ENCODE assay signal across 8 mouse cellular contexts in the genomic region with DNA sequence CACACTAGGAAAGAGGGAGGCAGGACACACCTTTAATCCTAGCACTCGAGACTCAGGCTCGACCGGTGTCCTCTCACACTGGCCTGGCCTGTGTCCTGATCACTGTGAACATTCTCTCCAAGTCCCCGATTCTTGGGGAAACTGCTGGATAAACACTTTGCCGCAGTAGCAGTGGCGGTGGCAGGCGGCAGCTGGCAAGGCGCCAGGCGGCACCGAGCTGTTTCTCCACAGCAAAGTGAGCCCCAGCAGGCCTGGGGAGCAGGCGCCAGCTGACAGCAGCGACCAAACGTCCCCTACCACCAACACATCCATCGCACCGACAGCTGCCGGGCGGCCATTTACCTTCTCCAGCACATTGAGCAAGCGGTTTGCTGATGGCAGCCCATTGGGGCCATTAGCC. TPM values are rescaled to one million over a fixed set of nuclear protein-coding genes. Genes with fewer than 3 reads are reported as not detected.
DNase-seq lines count a peak whose midpoint lies in the region; ATAC-seq and TF ChIP-seq lines count a peak whose summit lies in the region.
"Had no signal": no experiment of that assay in that cellular context is flagged by ENCODE, and none has a peak within 500 bp of the region (broad histone marks: within the 10 kb centered on the region; RNA-seq: fewer than 3 reads in every experiment).

No protein-coding gene starts in this region.

- no peak overlapping the region for H3K4me3 ChIP-seq in limb, embryonic 15.5 days
- H3K4me3 ChIP-seq in olfactory bulb, adult 2 months (ENCODE audit: insufficient read depth, low read depth, low read length) = no peak overlapping the region
- H3K4me3 ChIP-seq: liver, embryonic 13.5 days had no signal

- TF ChIP-seq CTCF in olfactory bulb, adult 2 months (IDR thresholded peaks at IDR 0.05; ENCODE audit: insufficient read depth, low read depth, low read length) = no peak

- peak; percentile 79 for DNase-seq in adrenal gland, postnatal 25 days
- peak; percentile 74 to 77 for DNase-seq in cerebellum, postnatal 14 days
- DNase-seq in heart, adult 8-10 months (ENCODE audit: low spot score) = peak; percentile 38
- peak; percentile 36 to 45 for DNase-seq in kidney, adult 8-10 months
- DNase-seq: liver, embryonic 13.5 days had no signal

- TF ChIP-seq POLR2A in olfactory bulb, adult 2 months (IDR thresholded peaks at IDR 0.05; ENCODE audit: insufficient read depth, low read depth, low read length) = no peak

- H3K9me3 ChIP-seq in limb, embryonic 15.5 days = no peaks in the 10 kb centered on the region
- H3K9me3 ChIP-seq: liver, embryonic 13.5 days had no signal

- no peak overlapping the region for H3K4me2 ChIP-seq in limb, embryonic 15.5 days
- H3K4me2 ChIP-seq: liver, embryonic 13.5 days had no signal

- WGBS in limb, embryonic 15.5 days = 45% methylated on average over 18 of the region's 18 CpGs
- 11% methylated on average over 18 of the region's 18 CpGs for WGBS in olfactory bulb, adult 2 months

- H3K4me1 ChIP-seq in limb, embryonic 15.5 days = peaks cover 92% of the 10 kb centered on the region
- H3K4me1 ChIP-seq in olfactory bulb, adult 2 months (ENCODE audit: control insufficient read depth, insufficient read depth, low read length) = peaks cover 56% of the 10 kb centered on the region

- H3K36me3 ChIP-seq in limb, embryonic 15.5 days = peaks cover 85% of the 10 kb centered on the region

- 0 out of 2 replicates have a peak overlapping the region, but pooled peaks have one; percentile 28 for H3K9ac ChIP-seq in limb, embryonic 15.5 days
- H3K9ac ChIP-seq: liver, embryonic 13.5 days had no signal

- no peaks in the 10 kb centered on the region for H3K27me3 ChIP-seq in limb, embryonic 15.5 days
- H3K27me3 ChIP-seq: liver, embryonic 13.5 days had no signal

- H3K27ac ChIP-seq in limb, embryonic 15.5 days = peak overlapping the region; percentile 61
- H3K27ac ChIP-seq in olfactory bulb, adult 2 months (ENCODE audit: insufficient read depth, low read depth, low read length) = peak overlapping the region; percentile 19; the same call in 1 of the 2 replicates

- ATAC-seq in limb, embryonic 15.5 days (ENCODE audit: insufficient number of reproducible peaks, low FRiP score, low TSS enrichment, low read depth) = no peak
- ATAC-seq in monocyte, adult 5-6 weeks (replicated peaks; ENCODE audit: insufficient number of reproducible peaks, low FRiP score, low TSS enrichment, poor library complexity, severe bottlenecking) = no peak

RNA-seq across cellular contexts. Expression of a gene that starts 9.2 kb away (rescaled TPM):
- total RNA-seq in adrenal gland, postnatal 25 days (2021) = 395 and 413 TPM in 2 replicates
- 100 to 1,000 TPM; 161 to 195 (median 179) TPM for total RNA-seq in heart, adult 8-10 months (2022)
- 75.1 and 86.0 TPM in 2 replicates for polyA plus RNA-seq in limb, embryonic 15.5 days (2015; fragmentation: Nextera tagmentation; extraction: Ambion mirVana)
- not detected in 2 replicates for polyA plus RNA-seq in olfactory bulb, adult 2 months (2012; ENCODE audit: insufficient read depth, insufficient read length, low replicate concordance, missing spikeins)
- 151 to 190 TPM (median 176 TPM) in 3 replicates for total RNA-seq in monocyte, adult 5-6 weeks (2017)

RNA-seq across cellular contexts. Expression of a gene that starts 13.2 kb away (rescaled TPM):
- 7.9 and 12.8 TPM in 2 replicates for total RNA-seq in adrenal gland, postnatal 25 days (2021)
- total RNA-seq in heart, adult 8-10 months (2022) = 1 to 10 TPM; 4.0 to 5.5 (median 4.9) TPM
- polyA plus RNA-seq in limb, embryonic 15.5 days (2015; fragmentation: Nextera tagmentation; extraction: Ambion mirVana) = 3.4 and 3.7 TPM in 2 replicates
- not detected in 2 replicates for polyA plus RNA-seq in olfactory bulb, adult 2 months (2012; ENCODE audit: insufficient read depth, insufficient read length, low replicate concordance, missing spikeins)
- 4.3 to 8.3 TPM (median 5.6 TPM) in 3 replicates for total RNA-seq in monocyte, adult 5-6 weeks (2017)

RNA-seq across cellular contexts. Expression of a gene that starts 21.0 kb away (rescaled TPM):
- total RNA-seq in adrenal gland, postnatal 25 days (2021) = 34.8 and 46.0 TPM in 2 replicates
- total RNA-seq in heart, adult 8-10 months (2022) = 10 to 100 TPM; 28.3 to 35.2 (median 30.0) TPM
- 195 and 218 TPM in 2 replicates for polyA plus RNA-seq in limb, embryonic 15.5 days (2015; fragmentation: Nextera tagmentation; extraction: Ambion mirVana)
- not detected in 2 replicates for polyA plus RNA-seq in olfactory bulb, adult 2 months (2012; ENCODE audit: insufficient read depth, insufficient read length, low replicate concordance, missing spikeins)
- 73.4 to 154 TPM (median 84.8 TPM) in 3 replicates for total RNA-seq in monocyte, adult 5-6 weeks (2017)

RNA-seq across cellular contexts. Expression of a gene that starts 45.6 kb away (rescaled TPM):
- 17.8 and 21.0 TPM in 2 replicates for total RNA-seq in adrenal gland, postnatal 25 days (2021)
- 100 to 1,000 TPM; 184 to 207 (median 193) TPM for total RNA-seq in heart, adult 8-10 months (2022)
- 11.6 and 27.2 TPM in 2 replicates for polyA plus RNA-seq in limb, embryonic 15.5 days (2015; fragmentation: Nextera tagmentation; extraction: Ambion mirVana)
- not detected in 2 replicates for polyA plus RNA-seq in olfactory bulb, adult 2 months (2012; ENCODE audit: insufficient read depth, insufficient read length, low replicate concordance, missing spikeins)
- total RNA-seq in monocyte, adult 5-6 weeks (2017) = 81.5 to 125 TPM (median 102 TPM) in 3 replicates

RNA-seq across cellular contexts. Expression of a gene that starts 54.8 kb away (rescaled TPM):
- total RNA-seq in adrenal gland, postnatal 25 days (2021) = 42.4 and 58.1 TPM in 2 replicates
- total RNA-seq in heart, adult 8-10 months (2022) = 10 to 100 TPM; 12.3 to 14.7 (median 13.4) TPM
- polyA plus RNA-seq in limb, embryonic 15.5 days (2015; fragmentation: Nextera tagmentation; extraction: Ambion mirVana) = 24.0 and 26.7 TPM in 2 replicates
- not detected in 2 replicates for polyA plus RNA-seq in olfactory bulb, adult 2 months (2012; ENCODE audit: insufficient read depth, insufficient read length, low replicate concordance, missing spikeins)
- 0.29 to 0.43 TPM in 2 of 3 replicates, not detected in the other for total RNA-seq in monocyte, adult 5-6 weeks (2017)
